Mouse (Mus musculus): Measurements from ENCODE around the gene Fam167b.
A peak's percentile ranks its signal among the peaks of the same experiment; 100 is the strongest.

Gene Fam167b

GRCm38 (mm10) chr4:129578466-129578865 is at the start of gene Fam167b:
TSS of gene Fam167b (minus strand) at chr4:129578549.
- no peak for DNase-seq (ENCODE audit: low spot score)

GRCm38 (mm10) chr4:129626035-129626434 is 47.7 kb upstream of the Fam167b start:
- no peak for DNase-seq (ENCODE audit: low spot score)

GRCm38 (mm10) chr4:129625496-129625895 is 47.1 kb upstream of the Fam167b start:
- DNase-seq (ENCODE audit: low spot score) = no peak

GRCm38 (mm10) chr4:129625029-129625370 is 46.7 kb upstream of the Fam167b start:
- DNase-seq (ENCODE audit: low spot score) = no peak

- DNase-seq (ENCODE audit: low spot score) = peak; percentile 77
Observed at GRCm38 (mm10) chr4:129624281-129625028, 46.1 kb upstream of the Fam167b start.

- DNase-seq (ENCODE audit: low spot score) = no peak
Observed at GRCm38 (mm10) chr4:129623681-129624091, 45.3 kb upstream of the Fam167b start, which contains the start of gene Ccdc28b. TSS of gene Ccdc28b (minus strand) at chr4:129623947.

- DNase-seq (ENCODE audit: low spot score) = no peak
Observed at GRCm38 (mm10) chr4:129622803-129623535, 44.6 kb upstream of the Fam167b start.

GRCm38 (mm10) chr4:129622120-129622802 is 43.9 kb upstream of the Fam167b start:
- no peak for DNase-seq (ENCODE audit: low spot score)

GRCm38 (mm10) chr4:129621283-129621841 is 43.0 kb upstream of the Fam167b start:
- no peak for DNase-seq (ENCODE audit: low spot score)

GRCm38 (mm10) chr4:129620419-129621282 is 42.3 kb upstream of the Fam167b start:
- no peak for DNase-seq (ENCODE audit: low spot score)

- peak; percentile 95 for DNase-seq (ENCODE audit: low spot score)
Observed at GRCm38 (mm10) chr4:129618786-129619691, 40.7 kb upstream of the Fam167b start, which contains the start of gene Iqcc. TSS of gene Iqcc (minus strand) at chr4:129619099.

GRCm38 (mm10) chr4:129618031-129618430 is 39.7 kb upstream of the Fam167b start:
- no peak for DNase-seq (ENCODE audit: low spot score)

GRCm38 (mm10) chr4:129617121-129617641 is 38.8 kb upstream of the Fam167b start:
- DNase-seq (ENCODE audit: low spot score) = no peak

GRCm38 (mm10) chr4:129616631-129617030 is 38.3 kb upstream of the Fam167b start:
- DNase-seq (ENCODE audit: low spot score) = no peak

GRCm38 (mm10) chr4:129615801-129616290 is 37.5 kb upstream of the Fam167b start:
- DNase-seq (ENCODE audit: low spot score) = no peak

GRCm38 (mm10) chr4:129614093-129614492 is 35.7 kb upstream of the Fam167b start, which contains the start of gene Dcdc2b:
TSS of gene Dcdc2b (minus strand) at chr4:129614257.
- no peak for DNase-seq (ENCODE audit: low spot score)

- no peak for DNase-seq (ENCODE audit: low spot score)
Observed at GRCm38 (mm10) chr4:129610472-129610871, 32.1 kb upstream of the Fam167b start.

GRCm38 (mm10) chr4:129610026-129610425 is 31.7 kb upstream of the Fam167b start:
- DNase-seq (ENCODE audit: low spot score) = no peak

- DNase-seq (ENCODE audit: low spot score) = no peak
Observed at GRCm38 (mm10) chr4:129609139-129609631, 30.8 kb upstream of the Fam167b start.

Measured in testis, postnatal 10 days (tissue).